Mouse (Mus musculus) heart, postnatal 0 days (tissue): ENCODE measurements around the gene Sycn. TPM values are rescaled to one million over a fixed set of nuclear protein-coding genes. Genes with fewer than 3 reads are reported as not detected.

Experiments
- ATAC-seq: fragments of 200-750 bp; cut with Nextera tagmentation; 2 replicates; pipeline ENCODE4 v1.8.0; 2017; ENCODE audit warnings: low read depth, moderate number of reproducible peaks, moderate library complexity; ENCODE audit not compliant: insufficient read depth
- DNase-seq: peaks from one replicate; pipeline ENCODE4 v3.0.0-alpha.2; 2016; ENCODE audit warnings: low spot score
- H3K27ac ChIP-seq: fragments of 300-500 bp; sonication (generic); 2 replicates; pipeline ENCODE4 v1.5.1; 2014; ENCODE audit warnings: low read depth, mild to moderate bottlenecking
- H3K27me3 ChIP-seq: fragments of 300-500 bp; sonication (generic); 2 replicates; pipeline ENCODE4 v1.6.1; 2014; ENCODE audit warnings: low read length, mixed read lengths; ENCODE audit not compliant: control insufficient read depth, insufficient read depth
- H3K36me3 ChIP-seq: fragments of 300-500 bp; sonication (generic); replicated peaks from 2 replicates; pipeline ENCODE4 v1.6.1; 2014; ENCODE audit warnings: low read length, mixed read lengths; ENCODE audit not compliant: control insufficient read depth, insufficient read depth
- H3K4me1 ChIP-seq: fragments of 300-500 bp; sonication (generic); 2 replicates; pipeline ENCODE4 v1.6.1; 2014; ENCODE audit warnings: antibody characterized with exemption; ENCODE audit not compliant: control insufficient read depth, insufficient read depth
- H3K4me2 ChIP-seq: fragments of 300-500 bp; sonication (generic); 2 replicates; pipeline ENCODE4 v1.6.1; 2014; ENCODE audit warnings: low read depth, mild to moderate bottlenecking, low read length, moderate library complexity
- H3K4me3 ChIP-seq: fragments of 300-500 bp; sonication (generic); 2 replicates; pipeline ENCODE4 v1.5.1; 2014; ENCODE audit warnings: low read depth, low read length
- H3K9ac ChIP-seq: fragments of 300-500 bp; sonication (generic); replicated peaks from 2 replicates; pipeline ENCODE4 v1.6.1; 2014; ENCODE audit warnings: low read depth, low read length, mixed read lengths
- H3K9me3 ChIP-seq: fragments of 300-500 bp; sonication (generic); replicated peaks from 2 replicates; pipeline ENCODE4 v1.6.1; 2016; ENCODE audit warnings: low read length; ENCODE audit not compliant: control insufficient read depth
- CTCF ChIP-seq: IDR thresholded peaks from 2 replicates; pipeline ENCODE4 v1.5.1; 2016; ENCODE audit warnings: antibody characterized with exemption, control low read depth, low read depth
- EP300 ChIP-seq: IDR thresholded peaks from 2 replicates; pipeline ENCODE4 v1.6.1; 2016; ENCODE audit warnings: antibody characterized with exemption, low read depth
- WGBS: fragments of 180-500 bp; shearing (Covaris S2); extraction: QIAGEN DNeasy Blood & Tissue Kit; methylation state at CpG from one replicate; pipeline ENCODE4 v1.1.7; 2014; 5-methylcytosine and 5-hydroxymethylcytosine counted together
- polyA plus RNA-seq: library from polyadenylated mRNA; unstranded; fragments of >200 nt; fragmentation: Nextera tagmentation; extraction: Ambion mirVana; gene quantifications from 2 replicates; pipeline ENCODE4 v1.2.1, GENCODE M21; 2015
- total RNA-seq: library from RNA; depleted of rRNA; stranded (reverse); fragments of >200 nt; gene quantifications from 2 replicates; pipeline ENCODE4 v1.2.3, GENCODE M21; 2014; ENCODE audit warnings: low replicate concordance

Gene Sycn
- total and polyA plus RNA-seq, 2 experiments from 2014 or later = not detected

- no peak overlapping the region for H3K4me2 ChIP-seq
- WGBS = 50% methylated on average over 12 of the region's 12 CpGs
- DNase-seq = no peak
These were observed 29.8 kb downstream of the Sycn start for GRCm38 (mm10) chr7:28570291-28570981.

GRCm38 (mm10) chr7:28570982-28571682, 30.4 kb downstream of the Sycn start:
- H3K9me3 ChIP-seq = no peaks in the 10 kb centered on the region
- WGBS = 34% methylated on average over 5 of the region's 5 CpGs
- DNase-seq (no peak), ATAC-seq (no peak)
- peaks cover 19% of the 10 kb centered on the region for H3K36me3 ChIP-seq
- 0 out of 2 replicates have a peak overlapping the region, but pooled peaks have one; percentile 9 for H3K9ac ChIP-seq
- H3K4me2 ChIP-seq = no peak overlapping the region
- no peak for TF ChIP-seq CTCF
- TF ChIP-seq EP300 = no peak
- no peaks in the 10 kb centered on the region for H3K27me3 ChIP-seq
- H3K4me3 ChIP-seq = no peak overlapping the region
- peaks cover 20% of the 10 kb centered on the region for H3K4me1 ChIP-seq
- no peak overlapping the region for H3K27ac ChIP-seq

More at GRCm38 (mm10) chr7:28570291-28570981, 29.8 kb downstream of the Sycn start:
- Histone ChIP-seq H3K4me1 (peaks cover 20% of the 10 kb centered on the region), H3K27ac (no peak overlapping the region), H3K9me3 (no peaks in the 10 kb centered on the region), H3K9ac (no peak overlapping the region), H3K4me3 (no peak overlapping the region), H3K36me3 (peaks cover 24% of the 10 kb centered on the region), H3K27me3 (no peaks in the 10 kb centered on the region)
- TF ChIP-seq CTCF = no peak
- ATAC-seq = 0 out of 2 replicates have a peak, but pooled peaks have one; percentile 24

- Histone ChIP-seq H3K4me1 (peaks cover 33% of the 10 kb centered on the region), H3K4me3 (no peak overlapping the region), H3K27ac (no peak overlapping the region), H3K27me3 (no peaks in the 10 kb centered on the region), H3K36me3 (peaks cover 3% of the 10 kb centered on the region), H3K9me3 (no peaks in the 10 kb centered on the region), H3K9ac (no peak overlapping the region), H3K4me2 (no peak overlapping the region)
- ATAC-seq (no peak), DNase-seq (no peak)
- no peak for TF ChIP-seq EP300
- no peak for TF ChIP-seq CTCF
- 82% methylated on average over 5 of the region's 5 CpGs for WGBS
These were observed 32.0 kb downstream of the Sycn start for GRCm38 (mm10) chr7:28572689-28573088.

- peaks cover 39% of the 10 kb centered on the region for H3K4me1 ChIP-seq
- 82% methylated on average over 3 of the region's 3 CpGs for WGBS
- no peaks in the 10 kb centered on the region for H3K36me3 ChIP-seq
- no peak overlapping the region for H3K4me2 ChIP-seq
- H3K9me3 ChIP-seq = no peaks in the 10 kb centered on the region
- no peak overlapping the region for H3K4me3 ChIP-seq
- TF ChIP-seq CTCF (no peak), EP300 (no peak)
- no peak overlapping the region for H3K27ac ChIP-seq
- no peaks in the 10 kb centered on the region for H3K27me3 ChIP-seq
- ATAC-seq (no peak), DNase-seq (no peak)
- no peak overlapping the region for H3K9ac ChIP-seq
These were observed 32.6 kb downstream of the Sycn start for GRCm38 (mm10) chr7:28573236-28573635.

- H3K4me1 ChIP-seq = peaks cover 39% of the 10 kb centered on the region
- no peaks in the 10 kb centered on the region for H3K36me3 ChIP-seq
- TF ChIP-seq EP300 = no peak
- TF ChIP-seq CTCF = no peak
- WGBS = 84% methylated on average over 11 of the region's 11 CpGs
- no peaks in the 10 kb centered on the region for H3K9me3 ChIP-seq
- H3K4me2 ChIP-seq = no peak overlapping the region
- H3K27me3 ChIP-seq = no peaks in the 10 kb centered on the region
- ATAC-seq = no peak
- no peak overlapping the region for H3K27ac ChIP-seq
- H3K4me3 ChIP-seq = no peak overlapping the region
- no peak overlapping the region for H3K9ac ChIP-seq
- no peak for DNase-seq
These were observed 34.9 kb downstream of the Sycn start for GRCm38 (mm10) chr7:28575597-28575996.
